Mouse (Mus musculus): ENCODE results near the gene Tdrd9.

Gene Tdrd9

GRCm38 (mm10) chr12:112108696-112109445 is 137.5 kb downstream of the Tdrd9 start:
- no peak for DNase-seq

GRCm38 (mm10) chr12:112109701-112110100 is 138.3 kb downstream of the Tdrd9 start:
- DNase-seq = no peak

- no peak for DNase-seq
These were observed 140.0 kb downstream of the Tdrd9 start for GRCm38 (mm10) chr12:112111323-112111722.

GRCm38 (mm10) chr12:112112235-112112634 is 140.9 kb downstream of the Tdrd9 start:
- no peak for DNase-seq

GRCm38 (mm10) chr12:112112686-112113396 is 141.5 kb downstream of the Tdrd9 start:
- no peak for DNase-seq

- peak; percentile 98 for DNase-seq
These were observed 142.4 kb downstream of the Tdrd9 start for GRCm38 (mm10) chr12:112113710-112114109.

- DNase-seq = no peak
These were observed 145.6 kb downstream of the Tdrd9 start for GRCm38 (mm10) chr12:112117006-112117405.

GRCm38 (mm10) chr12:112117649-112118048 is 146.3 kb downstream of the Tdrd9 start:
- DNase-seq = no peak

Data from heart, adult 11 months (tissue).